Mouse (Mus musculus) ES-CJ7 (cell line): Measurements from ENCODE around the gene Inf2.
A peak's percentile ranks its signal among the peaks of the same experiment; 100 is the strongest.

Experiments
- DNase-seq: peaks from one replicate; pipeline ENCODE4 v3.0.0; 2011; ENCODE audit warnings: low read depth, low spot score

Inf2 gene

DNA sequence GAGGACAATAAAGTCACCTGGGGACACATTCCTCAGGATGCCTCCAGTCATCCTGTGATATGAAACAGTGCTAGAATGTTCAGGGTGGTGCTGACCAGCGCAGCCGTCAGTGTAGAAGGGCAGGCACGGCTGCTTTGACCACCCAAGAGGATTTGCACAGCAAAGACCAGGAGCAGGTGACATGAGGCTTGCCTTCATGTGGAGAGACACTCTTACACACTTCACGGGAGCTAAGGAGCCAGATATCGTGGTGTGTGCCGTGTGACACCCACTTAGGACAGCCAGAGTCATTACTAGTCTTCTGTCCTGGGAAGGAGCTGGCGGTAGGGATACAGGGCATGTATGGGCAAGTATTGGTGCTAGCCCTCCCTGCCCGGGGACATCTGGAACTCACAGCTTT is 18.4 kb upstream of the Inf2 start:
- DNase-seq, result no peak

DNA sequence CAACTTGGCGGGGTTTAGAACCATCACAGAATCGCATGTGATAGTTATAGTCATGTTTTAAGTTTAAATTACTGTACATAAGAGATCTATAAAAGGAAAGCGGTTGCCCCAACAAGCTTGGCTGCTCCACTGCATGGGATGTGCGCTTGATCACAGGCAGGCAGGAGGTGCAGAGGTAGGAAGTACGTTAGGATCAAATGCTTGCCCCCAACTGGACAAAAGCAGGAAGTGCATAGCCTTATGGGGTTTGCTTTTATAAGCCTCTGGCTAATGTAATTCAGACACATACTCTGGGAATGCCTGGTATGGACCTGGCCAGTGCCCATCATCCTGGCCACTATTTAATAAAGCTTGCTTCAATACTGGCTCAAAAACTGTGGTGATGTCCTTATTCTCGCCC is 17.5 kb upstream of the Inf2 start:
- DNase-seq, result peak; percentile 67

DNA sequence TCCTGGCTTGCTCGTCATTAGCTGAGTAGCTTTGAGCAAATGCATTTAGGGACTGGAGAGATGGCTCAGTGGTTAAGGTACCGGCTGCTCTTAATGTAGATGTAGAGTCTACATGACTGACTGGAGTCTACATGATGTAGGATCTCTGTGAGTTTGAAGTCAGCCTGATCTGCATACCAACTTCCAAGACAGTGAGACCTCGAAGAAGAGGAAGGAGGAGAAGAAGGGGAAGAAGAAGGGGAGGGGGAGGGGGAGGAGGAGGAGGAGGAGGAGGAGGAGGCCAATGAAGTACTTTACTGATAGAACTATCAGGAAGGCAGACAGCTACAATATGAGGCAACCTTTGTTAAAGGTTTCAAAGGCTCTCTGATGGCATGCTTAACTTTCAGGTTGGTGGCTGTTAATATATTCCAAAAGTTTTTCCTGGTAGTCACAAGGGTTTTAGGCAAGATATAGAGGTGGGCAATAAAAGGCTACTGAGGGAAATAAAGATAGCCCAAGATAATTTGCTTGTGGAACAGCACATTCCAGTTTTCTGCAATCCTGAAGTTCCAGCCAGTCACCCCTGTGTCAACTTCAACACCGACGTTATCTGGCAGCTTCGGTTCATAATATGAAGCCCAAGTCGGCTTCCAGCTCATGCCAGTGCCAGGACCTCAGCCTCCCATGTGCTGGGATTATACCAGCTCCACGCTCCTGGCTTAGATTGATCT is 13.2 kb upstream of the Inf2 start:
- no peak for DNase-seq

DNA sequence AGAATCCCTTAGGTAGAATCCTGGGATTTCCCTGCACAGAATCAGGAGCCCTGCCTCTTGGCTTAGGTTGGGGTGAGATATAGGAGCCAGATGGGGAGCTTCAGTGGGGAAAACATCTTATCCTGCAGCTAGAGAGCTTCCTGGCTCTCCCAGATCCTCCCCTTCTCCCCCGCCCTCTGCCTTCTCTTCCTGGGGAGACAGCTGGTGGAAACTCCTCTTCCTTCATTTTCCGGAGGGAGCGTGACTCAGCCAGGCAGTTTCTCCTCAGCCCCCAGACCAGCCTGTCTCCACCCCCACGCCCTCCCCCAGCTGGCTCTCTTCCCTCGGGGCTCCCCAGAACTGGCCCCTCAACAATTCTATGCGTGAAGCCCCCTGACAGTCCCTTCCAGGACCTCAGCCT is 12.2 kb upstream of the Inf2 start:
- DNase-seq, result no peak

DNA sequence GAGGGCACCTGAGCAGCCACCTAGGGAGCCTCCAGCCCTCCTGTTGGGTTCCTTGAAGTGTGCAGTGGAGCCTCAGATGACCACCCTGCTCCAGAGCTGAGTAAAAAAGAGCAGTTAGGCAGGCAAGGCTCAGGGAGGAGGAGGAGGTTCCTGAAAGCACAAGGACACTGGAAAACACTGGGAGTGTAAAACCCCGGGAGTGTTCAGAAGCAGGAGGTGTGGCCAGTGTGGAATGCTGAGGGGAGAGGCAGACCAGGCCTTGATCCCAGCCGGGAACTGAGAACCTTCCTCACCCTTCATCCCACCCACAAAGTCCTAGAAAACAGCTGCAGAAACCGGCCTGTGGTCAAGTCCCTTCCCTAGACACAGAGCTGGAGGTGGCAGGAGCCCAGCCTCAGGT is 11.8 kb upstream of the Inf2 start:
- peak; percentile 70 for DNase-seq

DNA sequence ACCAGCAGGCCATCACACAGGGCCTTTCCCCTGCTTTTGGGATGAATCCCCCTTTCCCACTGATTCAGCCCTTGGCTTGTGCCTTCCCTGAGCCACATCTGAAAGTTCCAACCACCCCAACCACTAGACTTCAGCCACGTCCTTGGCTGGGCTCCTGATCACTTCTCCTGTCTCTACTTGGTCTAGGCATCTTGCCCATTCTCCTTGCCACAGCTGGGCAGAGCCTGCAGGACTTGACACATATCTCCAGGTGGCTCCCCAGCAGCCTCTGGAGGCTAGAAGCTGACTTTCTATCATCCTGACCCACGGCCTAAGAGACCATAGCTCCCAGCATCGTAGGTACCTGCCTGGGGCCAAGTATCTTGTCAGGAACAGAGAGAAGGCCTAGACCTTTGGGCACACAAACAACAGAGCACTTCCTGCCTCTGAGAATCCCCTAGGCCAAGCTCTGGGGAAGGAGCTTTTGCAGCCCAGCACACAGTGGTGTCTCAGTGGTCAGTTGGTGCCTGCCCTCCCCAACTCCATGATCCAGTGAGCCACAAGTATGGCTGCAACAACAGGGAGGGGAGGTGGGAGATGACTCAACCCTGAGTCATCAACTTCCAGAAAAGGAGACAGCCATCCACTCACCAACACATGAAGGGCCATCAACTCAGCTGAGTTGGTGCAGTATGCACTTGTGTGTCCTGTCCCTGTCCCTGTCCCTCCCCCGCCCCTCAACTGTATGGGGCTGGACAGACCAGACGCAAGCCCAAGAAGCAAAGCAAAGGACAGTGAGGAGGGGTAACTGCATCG is 10.1 kb upstream of the Inf2 start:
- no peak for DNase-seq

DNA sequence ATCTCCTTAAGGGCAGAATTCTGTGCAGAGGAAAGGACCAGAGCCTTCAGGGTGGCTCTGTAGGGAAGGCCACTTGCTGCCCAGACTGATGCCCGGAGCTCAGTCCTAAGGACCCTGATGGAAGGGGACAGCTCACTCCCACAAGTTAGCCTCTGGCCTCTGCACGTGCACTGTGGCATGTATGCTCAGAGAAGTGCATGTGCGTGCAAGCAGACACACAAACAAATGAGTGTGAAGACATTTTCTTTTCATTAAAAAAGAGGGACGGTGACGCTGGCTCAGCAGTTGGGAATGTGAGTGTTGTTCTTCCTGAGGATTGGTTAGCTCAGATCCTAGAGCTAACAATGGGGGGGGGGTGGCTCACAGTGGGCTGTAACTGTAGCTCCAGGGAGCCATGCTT is 9.2 kb upstream of the Inf2 start:
- DNase-seq, result no peak

DNA sequence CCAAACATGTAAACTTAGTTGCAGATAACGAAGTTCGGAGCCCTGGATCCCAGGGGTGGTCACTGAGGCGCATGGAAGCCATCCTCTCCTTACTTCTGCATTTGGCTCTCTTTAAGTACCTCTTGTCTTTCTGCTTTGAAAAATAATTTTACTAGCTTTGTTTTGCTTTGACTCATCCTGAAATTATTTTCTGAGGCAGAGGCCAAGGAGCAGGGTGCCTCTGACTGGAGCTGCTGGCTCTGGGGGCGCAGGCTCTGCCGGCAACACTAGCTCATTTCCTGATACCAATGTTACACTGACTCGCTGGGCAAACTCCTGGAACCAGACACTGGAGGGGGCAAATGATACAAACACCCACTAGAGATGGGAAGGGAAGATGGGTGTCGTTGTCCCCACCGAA is 8.7 kb upstream of the Inf2 start:
- DNase-seq, result no peak

DNA sequence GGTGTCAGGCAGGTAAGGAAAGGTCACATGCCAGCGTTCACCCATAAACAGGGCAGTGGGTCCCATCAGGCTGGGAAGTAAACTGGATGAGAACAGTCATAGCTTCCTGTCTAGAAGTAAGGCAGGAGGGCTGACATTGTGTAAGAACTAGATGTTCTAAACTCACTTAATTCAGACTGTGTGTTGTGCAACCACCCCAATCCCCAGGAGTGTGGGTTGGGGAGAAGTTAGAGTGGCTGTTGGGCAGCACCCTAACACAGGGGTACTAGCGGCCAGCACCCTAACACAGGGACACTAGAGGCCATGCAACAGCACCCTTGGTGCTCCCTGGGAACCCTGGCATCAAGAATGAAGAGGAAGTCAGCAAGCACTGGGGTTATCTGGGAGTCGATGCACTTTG is 7.5 kb upstream of the Inf2 start:
- no peak for DNase-seq

DNA sequence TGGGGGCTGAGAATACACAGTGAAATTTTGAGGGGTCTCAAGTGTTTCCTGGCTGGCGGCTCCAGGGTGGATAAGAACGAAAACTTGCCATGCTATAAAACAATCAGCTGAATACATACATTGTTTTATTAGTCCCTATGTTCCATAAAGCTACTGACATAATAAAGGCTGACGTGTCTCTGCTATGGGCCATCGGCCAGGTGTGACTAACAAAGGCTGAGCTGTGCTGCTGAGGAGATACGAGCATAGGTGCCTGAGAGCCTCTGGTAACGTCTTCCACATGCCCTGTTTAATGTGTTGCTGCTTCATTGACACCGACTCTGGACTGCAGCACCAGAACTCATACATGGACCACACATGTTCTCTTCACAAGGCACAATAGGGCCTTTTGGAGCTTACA is 3.6 kb upstream of the Inf2 start:
- DNase-seq, result no peak

DNA sequence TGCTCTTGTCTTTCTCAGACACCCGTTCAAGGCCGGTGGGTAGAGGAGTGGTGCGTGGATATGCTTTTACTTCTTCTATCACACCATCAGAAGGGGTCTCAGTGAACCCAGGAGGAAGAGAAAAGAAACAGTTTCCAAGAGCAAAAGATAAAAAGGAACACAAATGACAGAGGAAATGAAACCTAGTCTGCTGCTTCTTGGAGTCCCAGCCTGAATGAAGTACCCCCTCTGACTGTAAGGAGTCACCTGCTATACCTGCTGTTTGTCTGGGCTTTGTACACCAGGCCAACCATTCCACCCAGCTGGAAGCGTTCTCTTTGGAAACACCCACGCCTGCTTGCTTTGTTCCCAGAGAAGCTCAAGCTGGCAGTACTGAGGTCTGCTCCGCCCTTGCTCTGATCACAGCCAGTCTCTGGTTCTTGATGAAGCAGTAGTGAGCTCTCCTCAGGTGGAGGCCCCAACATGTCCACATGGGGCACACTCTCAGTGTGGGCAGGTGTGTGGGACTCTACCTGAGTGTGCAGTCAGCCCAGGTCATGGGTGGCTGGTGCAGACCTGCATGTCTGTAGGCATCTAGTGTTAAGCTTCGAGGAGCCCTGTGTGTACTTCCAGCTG is 2.6 kb upstream of the Inf2 start:
- DNase-seq, result peak; percentile 56

DNA sequence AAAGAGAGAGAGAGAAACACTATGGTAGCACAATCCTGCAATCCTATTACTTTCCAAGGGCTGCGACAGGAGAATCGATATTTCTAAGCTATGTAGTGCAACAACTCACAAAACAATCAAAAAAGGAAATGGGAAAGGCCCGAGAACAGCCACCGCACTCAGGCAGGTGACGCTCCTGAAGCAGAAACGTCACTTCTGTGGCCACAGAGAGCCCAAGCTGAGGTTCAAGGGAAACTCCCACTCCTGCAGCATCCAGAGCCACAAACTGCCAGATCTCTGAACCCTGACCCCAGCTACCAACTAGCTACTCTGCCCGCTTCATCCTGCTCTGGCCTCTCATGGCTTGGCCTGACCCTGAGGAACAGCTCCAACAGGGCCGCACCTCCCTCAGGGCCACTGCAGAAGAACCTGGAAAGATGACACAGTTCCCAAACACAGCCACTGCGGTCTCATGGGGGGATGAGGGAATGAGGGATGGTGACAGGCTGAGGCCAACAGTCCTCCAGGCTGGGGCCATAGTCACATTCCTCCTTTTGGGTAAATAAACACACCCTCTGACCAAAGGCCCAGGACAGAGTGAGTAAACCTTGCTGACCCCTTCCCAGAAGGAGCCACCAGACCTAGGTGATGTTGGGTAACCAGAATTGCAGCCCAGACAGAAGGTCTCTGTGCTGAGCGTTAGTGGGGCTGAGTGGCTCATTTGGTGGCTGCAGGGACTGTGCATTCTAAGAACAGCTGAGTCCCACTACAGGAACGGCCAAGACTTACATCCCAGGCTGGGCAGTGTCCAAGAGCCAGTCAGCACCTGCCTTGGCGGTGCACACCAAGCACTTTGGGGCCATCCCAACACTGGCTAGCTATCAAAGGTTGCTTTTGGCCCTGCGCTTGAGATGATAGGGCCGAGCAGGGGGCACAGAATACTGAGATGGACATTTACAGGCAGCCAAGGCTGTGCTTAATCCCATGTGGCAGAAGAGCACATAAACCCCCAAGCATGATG is 1.2 kb upstream of the Inf2 start:
- DNase-seq, result no peak

DNA sequence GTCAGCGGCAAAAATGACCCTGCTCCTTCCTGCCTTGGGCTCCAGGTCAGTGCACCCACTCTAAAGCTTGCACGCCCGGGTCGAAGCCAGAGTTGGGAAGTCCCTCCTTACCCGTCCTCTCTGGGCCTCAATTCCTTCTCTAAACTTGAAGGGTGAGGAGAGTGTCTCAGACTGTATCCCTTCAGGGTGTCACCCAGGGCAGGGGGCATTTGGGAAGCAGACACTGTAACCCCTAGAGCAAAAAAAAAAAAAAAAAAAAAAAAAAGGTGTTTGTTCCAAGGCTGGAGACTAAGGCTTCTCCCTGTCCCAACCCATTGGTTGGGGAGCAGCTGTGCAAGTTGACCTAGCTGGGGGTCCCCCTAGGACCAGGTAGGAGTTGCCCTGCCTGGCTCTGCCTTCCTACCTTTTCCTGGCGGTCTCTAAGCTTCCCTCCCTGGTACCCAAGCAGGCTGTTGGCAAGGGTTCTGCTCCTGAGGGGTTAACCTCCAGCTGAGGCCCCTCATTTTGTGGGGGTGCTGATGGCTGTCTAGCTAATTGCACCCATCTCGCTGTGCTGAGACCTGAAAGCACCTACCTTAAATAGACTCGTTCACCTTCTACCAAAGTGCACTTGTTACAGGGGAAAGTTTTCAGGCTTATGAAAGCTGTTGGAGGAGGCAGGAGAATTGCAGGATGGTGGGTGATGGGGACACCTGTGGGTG is 1.1 kb downstream of the Inf2 start:
- DNase-seq, result no peak

DNA sequence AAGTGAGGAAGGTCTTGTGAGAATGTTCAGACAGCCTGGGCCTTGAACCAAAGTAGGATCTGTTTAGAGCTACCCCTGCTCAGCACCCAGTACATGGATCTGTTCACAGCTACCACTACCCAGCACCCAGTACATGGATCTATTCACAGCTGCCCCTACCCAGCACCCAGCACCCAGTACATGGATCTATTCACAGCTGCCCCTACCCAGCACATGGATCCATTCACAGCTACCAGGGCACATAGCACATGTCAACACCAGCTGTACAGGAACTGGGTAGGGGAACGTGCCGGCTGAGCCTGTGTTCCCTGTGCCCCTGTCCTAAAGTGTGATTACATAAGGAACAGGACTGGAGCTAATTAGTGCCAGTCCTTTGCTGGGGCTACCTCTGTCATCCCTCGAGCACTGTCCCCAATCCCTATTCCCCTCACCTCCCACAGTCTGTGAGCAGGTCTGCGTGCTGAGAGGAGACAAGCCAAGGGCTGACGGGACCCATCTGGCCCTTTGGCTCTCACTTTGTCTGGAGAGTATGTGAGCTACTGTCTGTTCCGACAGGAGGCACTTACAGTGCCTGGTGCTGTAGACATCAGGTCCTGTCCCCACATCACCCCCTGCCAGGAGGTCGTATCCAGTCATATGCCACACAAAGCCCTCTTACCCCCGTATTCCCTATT is 2.1 kb downstream of the Inf2 start:
- DNase-seq, result no peak

DNA sequence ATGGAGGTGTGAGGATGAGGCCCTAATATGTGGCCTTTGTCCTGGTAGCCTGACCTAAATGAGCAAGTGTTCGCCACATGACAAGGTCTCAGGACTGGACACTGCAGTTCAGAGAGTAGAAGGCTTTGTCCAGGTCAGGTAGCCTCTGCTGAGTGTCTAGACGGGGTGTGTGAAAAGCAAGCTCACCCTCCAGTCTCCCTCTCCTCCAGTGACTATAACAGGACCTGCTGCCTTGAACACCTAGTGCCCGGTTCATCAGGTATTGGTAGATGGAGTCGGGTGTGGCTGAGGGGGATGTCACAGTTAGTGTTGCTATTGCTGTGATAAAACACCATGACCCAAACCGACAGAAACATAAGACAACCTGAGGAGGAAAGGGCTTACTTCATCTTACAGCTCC is 2.7 kb downstream of the Inf2 start:
- DNase-seq, result no peak

DNA sequence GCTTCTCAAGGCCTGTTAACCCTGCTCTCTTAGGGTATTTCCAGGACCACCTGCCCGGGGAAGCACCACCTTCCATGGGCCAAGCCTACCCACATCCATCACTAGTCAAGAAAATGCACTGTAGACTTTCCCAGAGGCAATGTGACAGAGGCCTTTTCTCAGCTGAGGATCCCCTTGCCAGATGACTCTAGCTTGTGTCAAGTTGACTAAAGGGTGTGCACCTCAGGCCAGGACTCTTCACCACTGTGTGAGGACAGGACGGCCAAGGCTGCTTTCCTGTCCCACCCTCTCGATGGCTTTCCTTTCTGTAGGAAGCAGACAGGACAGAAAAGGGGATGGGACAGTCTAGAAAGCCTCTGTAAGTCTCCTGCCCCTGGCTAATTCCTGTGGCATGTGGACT is 3.1 kb downstream of the Inf2 start:
- DNase-seq, result no peak

DNA sequence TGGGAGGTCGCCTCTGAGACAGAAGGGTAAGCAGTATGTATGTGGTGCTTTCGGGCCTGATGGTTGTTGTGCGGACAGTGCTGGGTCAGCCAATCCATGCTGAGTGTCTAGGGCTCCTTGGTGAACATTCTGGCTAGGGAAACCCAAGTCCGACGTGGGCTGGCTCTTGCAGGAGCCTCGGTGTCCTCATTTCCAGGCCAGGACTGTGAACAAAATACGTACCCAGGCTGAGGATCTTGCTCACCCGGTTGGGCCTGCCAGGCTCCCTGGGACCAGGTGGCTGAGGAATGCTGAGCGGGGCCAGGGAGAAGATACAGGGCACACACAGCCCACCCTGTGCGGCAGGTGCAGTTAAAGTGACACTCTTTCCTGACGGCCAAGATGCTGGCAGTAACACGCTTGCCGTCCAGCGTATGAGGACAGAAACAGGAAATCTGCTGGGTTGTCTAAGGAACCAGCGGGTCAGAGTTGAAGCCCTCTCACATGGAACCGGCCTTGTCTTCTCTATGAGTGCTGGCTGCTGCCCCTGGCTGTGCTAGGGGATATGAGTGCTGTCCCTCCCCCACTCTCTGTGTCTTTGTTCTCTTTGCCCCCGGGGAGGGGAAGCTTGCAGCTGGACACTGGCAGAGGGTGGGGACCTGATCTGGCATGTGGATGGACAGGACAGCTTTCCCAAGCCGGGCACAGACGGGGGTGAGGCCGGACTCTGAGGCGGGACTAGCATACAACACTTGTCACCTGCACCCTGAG is 4.6 kb downstream of the Inf2 start:
- DNase-seq, result no peak

DNA sequence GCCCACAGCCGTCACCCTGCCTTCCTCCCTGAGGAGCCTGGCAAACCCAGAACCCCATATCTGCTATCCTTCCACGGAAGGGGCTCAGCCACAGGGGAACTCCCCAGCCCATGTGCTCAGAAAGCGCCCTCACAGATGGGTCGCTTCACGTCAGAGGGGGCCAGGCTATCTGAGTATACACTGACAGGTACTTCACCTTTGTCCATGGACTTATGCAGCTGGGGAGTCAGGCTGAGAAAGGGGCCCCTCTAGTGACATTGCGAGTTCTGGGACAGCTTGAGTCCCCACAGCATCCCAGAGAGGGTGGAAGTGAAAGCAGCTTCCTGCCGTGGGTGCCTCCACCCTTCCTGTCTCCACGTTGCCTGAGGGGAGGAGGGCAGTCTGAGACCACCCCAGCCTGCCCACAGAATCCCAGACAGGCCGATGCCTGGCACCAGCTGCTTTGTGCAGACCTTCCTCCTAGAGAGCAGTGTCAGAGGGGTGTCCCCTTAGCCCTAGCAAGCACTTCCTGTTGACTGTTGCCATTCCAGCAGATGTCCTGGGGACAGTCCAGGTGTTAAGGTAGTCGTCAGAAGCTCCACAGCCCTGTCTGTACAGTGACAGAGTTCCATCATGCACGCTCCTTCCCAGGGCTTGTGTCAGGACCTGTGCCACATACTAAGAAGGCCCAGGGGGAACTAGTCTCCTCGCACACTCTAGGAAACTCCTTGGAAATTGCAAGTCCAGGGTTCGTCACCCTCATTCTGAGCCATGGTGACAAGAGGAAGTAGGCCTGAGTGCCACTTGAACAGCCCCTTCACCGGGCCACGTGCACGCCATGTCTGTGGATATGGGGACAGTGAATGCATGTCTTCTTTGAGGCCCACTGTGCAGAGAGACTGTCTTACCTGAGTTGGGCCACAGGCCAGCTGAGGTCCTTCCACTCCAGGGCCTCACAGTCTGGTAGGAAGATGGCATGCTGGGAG is 5.6 kb downstream of the Inf2 start:
- no peak for DNase-seq

DNA sequence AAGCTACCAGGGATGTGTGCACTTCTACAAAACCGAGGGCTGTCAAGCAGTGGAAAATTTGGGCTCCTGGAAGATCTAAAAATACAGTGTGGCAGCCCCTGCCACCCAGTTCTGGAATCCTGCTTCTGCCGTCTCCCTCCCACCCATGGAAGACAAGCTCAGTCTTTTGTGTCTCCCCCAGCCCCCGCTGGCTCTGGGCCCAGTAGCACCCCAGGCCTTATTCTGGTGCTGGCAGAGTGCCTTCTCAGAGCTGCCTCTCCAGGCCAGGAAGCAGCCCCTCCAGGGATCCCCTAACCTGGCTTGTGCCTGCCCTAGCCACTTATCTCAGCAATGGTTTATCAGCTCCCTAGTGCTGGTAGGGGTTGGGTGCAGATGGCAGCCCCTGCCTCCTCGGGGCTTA is 6.4 kb downstream of the Inf2 start:
- DNase-seq, result no peak
